In genomic region chr12:8869190-8869589, GRCm38 (mm10) we compare ENCODE assay signal across 15 mouse cellular contexts. TPM values are rescaled to one million over a fixed set of nuclear protein-coding genes. Genes with fewer than 3 reads are reported as not detected.
DNase-seq lines count a peak whose midpoint lies in the region; TF ChIP-seq lines count a peak whose summit lies in the region.
"Had no signal": no experiment of that assay in that cellular context is flagged by ENCODE, and none has a peak within 500 bp of the region (broad histone marks: within the 10 kb centered on the region; RNA-seq: fewer than 3 reads in every experiment).

No protein-coding gene starts in this region.

- no peak for TF ChIP-seq RAD21 in MEL (IDR thresholded peaks at IDR 0.05; ENCODE audit: low read depth, low read length)

- no peak overlapping the region for H3K4me3 ChIP-seq in MEL (ENCODE audit: control insufficient read depth in 1 of 2, insufficient read depth in 1 of 2, low read depth in 2 of 2, low read length in 2 of 2)

- no peaks in the 10 kb centered on the region for H3K27me3 ChIP-seq in MEL (ENCODE audit: control insufficient read depth in 1 of 2, insufficient read depth in 2 of 2, low read length in 2 of 2)
- H3K27me3 ChIP-seq: CH12.LX, Patski had no signal

- no peaks in the 10 kb centered on the region for H3K79me2 ChIP-seq in MEL (ENCODE audit: control insufficient read depth, insufficient read depth, low read length, poor library complexity)

- no peaks in the 10 kb centered on the region for H3K9me3 ChIP-seq in MEL (replicated peaks; ENCODE audit: insufficient read depth, low read length)
- H3K9me3 ChIP-seq: G1E had no signal

- H3K27ac ChIP-seq in MEL (ENCODE audit: control insufficient read depth, low read depth, low read length), result no peak overlapping the region

- H3K4me1 ChIP-seq in MEL (ENCODE audit: control insufficient read depth in 1 of 2, insufficient read depth in 2 of 2, low read length in 2 of 2), result peaks cover 0 to 8% of the 10 kb centered on the region in 2 experiments; a peak in 1 of 4 replicates

- TF ChIP-seq EP300 in MEL (IDR thresholded peaks at IDR 0.05; ENCODE audit: low read depth in 1 of 2, low read length in 2 of 2), result peak; percentile 55 to 58

- DNase-seq in MEL (ENCODE audit: low read depth, low spot score), result peak; percentile 53
- peak; percentile 40 for DNase-seq in MEL-GATA-1-ER (ENCODE audit: extremely low read depth, low read depth)
- DNase-seq in adrenal gland, adult 2 months, result no peak
- no peak for DNase-seq in adrenal gland, postnatal 4 days (ENCODE audit: low spot score in 2 of 2)
- DNase-seq: B cell, adult 2 months; cerebellum, adult 11 months; cerebellum, adult 11-12 months; cerebellum, adult 18-20 months; cerebellum, adult 2 months; cerebellum, adult 8-10 months; cerebellum, adult 9-10 months; cerebellum, adult 9-11 months had no signal

- no peaks in the 10 kb centered on the region for H3K36me3 ChIP-seq in MEL (ENCODE audit: control insufficient read depth in 1 of 2, insufficient read depth in 2 of 2, low read length in 2 of 2)
- H3K36me3 ChIP-seq: G1E had no signal

- TF ChIP-seq POLR2A in MEL (IDR thresholded peaks at IDR 0.05; ENCODE audit: control insufficient read depth in 1 of 2, insufficient read depth in 1 of 2, low read depth in 1 of 2, low read length in 2 of 2, poor library complexity in 1 of 2), result no peak

- no peak overlapping the region for H3K9ac ChIP-seq in MEL (ENCODE audit: control insufficient read depth, low read depth, low read length, poor library complexity, severe bottlenecking)

- TF ChIP-seq CTCF in MEL (IDR thresholded peaks at IDR 0.05 in 2 of 3, conservative IDR thresholded peaks at IDR 0.05 in 1 of 3; ENCODE audit: control insufficient read depth in 1 of 3, insufficient read depth in 1 of 3, low read depth in 2 of 3, low read length in 3 of 3, poor library complexity in 1 of 3, severe bottlenecking in 1 of 3), result no peak

TF ChIP-seq in MEL, 35 proteins besides CTCF, POLR2A, EP300 and RAD21:
- peak; percentile 21; the same call in 1 of the 2 replicates for TF ChIP-seq TAL1 (IDR thresholded peaks at IDR 0.05; ENCODE audit: low read length)
- TF ChIP-seq ELF1 (IDR thresholded peaks at IDR 0.05; ENCODE audit: low read depth, low read length), result no peak
- 0 out of 2 replicates have a peak, but pooled peaks have one; percentile 34 for TF ChIP-seq TCF12 (IDR thresholded peaks at IDR 0.05; ENCODE audit: low read depth, low read length)
- peak; percentile 73 for TF ChIP-seq GATA1 (IDR thresholded peaks at IDR 0.05; ENCODE audit: low read depth, low read length)
- TF ChIP-seq MXI1 (IDR thresholded peaks at IDR 0.05; ENCODE audit: low read depth, low read length), result no peak
- TF ChIP-seq ZC3H11A (IDR thresholded peaks at IDR 0.05; ENCODE audit: low read depth, low read length), result no peak
- TF ChIP-seq USF2 (IDR thresholded peaks at IDR 0.05; ENCODE audit: borderline replicate concordance in 1 of 2, insufficient read depth in 1 of 2, low read depth in 1 of 2, low read length in 2 of 2), result no peak
- TF ChIP-seq ETS1 (IDR thresholded peaks at IDR 0.05; ENCODE audit: low read depth, low read length), result no peak
TF ChIP-seq in MEL: peak in this region for 3.

RNA-seq across cellular contexts. Expression of gene Laptm4a, which starts 52.3 kb away (rescaled TPM):
- total RNA-seq in MEL (2012; rRNA removed), result 43.8 and 49.0 TPM in 2 replicates
- polyA plus RNA-seq in MEL (2012; ENCODE audit: insufficient read depth in 1 of 2, insufficient read length in 2 of 2, low read depth in 1 of 2, low replicate concordance in 2 of 2, missing spikeins in 1 of 2), result 10 to 100 TPM in 1 of 2 experiments, not detected in 1; 49.7 TPM
- total RNA-seq in adrenal gland, adult 2 months (2021), result 100 to 1,000 TPM; 500 to 622 TPM
- polyA plus RNA-seq in adrenal gland, adult 2 months (2012; rRNA removed), result 243 and 281 TPM in 2 replicates
- total RNA-seq in adrenal gland, postnatal 4 days (2021), result 100 to 1,000 TPM; 462 to 510 TPM

Comparison
In these comparisons a context has a peak if more than half of its experiments do, and no peak if none do; other contexts are left out.
1. DNase-seq: peak in MEL (single experiment) and MEL-GATA-1-ER (single experiment); none in adrenal gland, adult 2 months (single experiment) and adrenal gland, postnatal 4 days (0 of 2).